Mouse (Mus musculus) megakaryocyte, embryonic 14.5 days (primary cell): Measurements from ENCODE around the gene Fgf12.

ENCODE experiments used
- FLI1 ChIP-seq: IDR thresholded peaks from 2 replicates; pipeline ENCODE4 v1.6.1; 2012; ENCODE audit warnings: low read length, inconsistent platforms, mixed read lengths
- GATA1 ChIP-seq: IDR thresholded peaks from 3 replicates; pipeline ENCODE4 v1.6.1; 2012; ENCODE audit warnings: mixed read lengths, low read length, inconsistent platforms, borderline replicate concordance

- TF ChIP-seq GATA1 (no peak), FLI1 (no peak)
Measured at GRCm38 (mm10) chr16:28479022-28479421, 273.8 kb downstream of the Fgf12 start.
